Mouse (Mus musculus): ENCODE results near the gene Zfp281. TPM values are rescaled to one million over a fixed set of nuclear protein-coding genes. Genes with fewer than 3 reads are reported as not detected.

Zfp281 gene
- total RNA-seq, 2 experiments from 2014 or later, result 26.5 to 28.9 TPM

- DNase-seq (ENCODE audit: low spot score in 2 of 2), result no peak
Observed at GRCm38 (mm10) chr1:136611803-136612202, 12.9 kb upstream of the Zfp281 start.

GRCm38 (mm10) chr1:136613300-136613751, 11.4 kb upstream of the Zfp281 start:
- no peak for DNase-seq (ENCODE audit: low spot score in 2 of 2)

- no peak for DNase-seq (ENCODE audit: low spot score in 2 of 2)
Observed at GRCm38 (mm10) chr1:136614748-136615440, 9.8 kb upstream of the Zfp281 start.

- DNase-seq (ENCODE audit: low spot score in 2 of 2), result no peak
Observed at GRCm38 (mm10) chr1:136617163-136617788, 7.4 kb upstream of the Zfp281 start.

GRCm38 (mm10) chr1:136618570-136618969, 6.1 kb upstream of the Zfp281 start:
- no peak for DNase-seq (ENCODE audit: low spot score in 2 of 2)

- peak; percentile 66 to 67 for DNase-seq (ENCODE audit: low spot score in 2 of 2)
Observed at GRCm38 (mm10) chr1:136625019-136625895, 556 bp downstream of the Zfp281 start.

- no peak for DNase-seq (ENCODE audit: low spot score in 2 of 2)
Observed at GRCm38 (mm10) chr1:136626141-136626540, 1.4 kb downstream of the Zfp281 start.

GRCm38 (mm10) chr1:136626756-136627155, 2.1 kb downstream of the Zfp281 start:
- no peak for DNase-seq (ENCODE audit: low spot score in 2 of 2)

GRCm38 (mm10) chr1:136627591-136627990, 2.9 kb downstream of the Zfp281 start:
- DNase-seq (ENCODE audit: low spot score in 2 of 2), result no peak

- DNase-seq (ENCODE audit: low spot score in 2 of 2), result no peak
Observed at GRCm38 (mm10) chr1:136632891-136633290, 8.2 kb downstream of the Zfp281 start.

GRCm38 (mm10) chr1:136635644-136636043, 10.9 kb downstream of the Zfp281 start:
- no peak for DNase-seq (ENCODE audit: low spot score in 2 of 2)

- DNase-seq (ENCODE audit: low spot score in 2 of 2), result no peak
Observed at GRCm38 (mm10) chr1:136636946-136637345, 12.2 kb downstream of the Zfp281 start.

- no peak for DNase-seq (ENCODE audit: low spot score in 2 of 2)
Observed at GRCm38 (mm10) chr1:136637696-136638095, 13.0 kb downstream of the Zfp281 start.

GRCm38 (mm10) chr1:136638211-136638610, 13.5 kb downstream of the Zfp281 start:
- DNase-seq (ENCODE audit: low spot score in 2 of 2), result no peak

- DNase-seq (ENCODE audit: low spot score in 2 of 2), result no peak
Observed at GRCm38 (mm10) chr1:136638699-136639098, 14.0 kb downstream of the Zfp281 start.

GRCm38 (mm10) chr1:136639221-136639620, 14.5 kb downstream of the Zfp281 start:
- no peak for DNase-seq (ENCODE audit: low spot score in 2 of 2)

GRCm38 (mm10) chr1:136642701-136643100, 18.0 kb downstream of the Zfp281 start:
- no peak for DNase-seq (ENCODE audit: low spot score in 2 of 2)

GRCm38 (mm10) chr1:136644486-136644885, 19.8 kb downstream of the Zfp281 start:
- DNase-seq (ENCODE audit: low spot score in 2 of 2), result no peak

GRCm38 (mm10) chr1:136645849-136646625, 21.3 kb downstream of the Zfp281 start:
- no peak for DNase-seq (ENCODE audit: low spot score in 2 of 2)

GRCm38 (mm10) chr1:136652066-136652465, 27.4 kb downstream of the Zfp281 start:
- no peak for DNase-seq (ENCODE audit: low spot score in 2 of 2)

GRCm38 (mm10) chr1:136653526-136653925, 28.8 kb downstream of the Zfp281 start:
- DNase-seq (ENCODE audit: low spot score in 2 of 2), result no peak
